Mouse (Mus musculus) cerebellum, adult 9-10 months (tissue): ENCODE results near the gene Pdlim5.
A peak's percentile ranks its signal among the peaks of the same experiment; 100 is the strongest.
"Not testable (repeated sequence)": the region's sequence is repeated elsewhere in the genome, so short reads cannot be mapped to it uniquely, and the experiment has no call there.

Experiments used
- DNase-seq: peaks from one replicate; pipeline ENCODE4 v3.0.0; 2022

The Pdlim5 gene

DNA sequence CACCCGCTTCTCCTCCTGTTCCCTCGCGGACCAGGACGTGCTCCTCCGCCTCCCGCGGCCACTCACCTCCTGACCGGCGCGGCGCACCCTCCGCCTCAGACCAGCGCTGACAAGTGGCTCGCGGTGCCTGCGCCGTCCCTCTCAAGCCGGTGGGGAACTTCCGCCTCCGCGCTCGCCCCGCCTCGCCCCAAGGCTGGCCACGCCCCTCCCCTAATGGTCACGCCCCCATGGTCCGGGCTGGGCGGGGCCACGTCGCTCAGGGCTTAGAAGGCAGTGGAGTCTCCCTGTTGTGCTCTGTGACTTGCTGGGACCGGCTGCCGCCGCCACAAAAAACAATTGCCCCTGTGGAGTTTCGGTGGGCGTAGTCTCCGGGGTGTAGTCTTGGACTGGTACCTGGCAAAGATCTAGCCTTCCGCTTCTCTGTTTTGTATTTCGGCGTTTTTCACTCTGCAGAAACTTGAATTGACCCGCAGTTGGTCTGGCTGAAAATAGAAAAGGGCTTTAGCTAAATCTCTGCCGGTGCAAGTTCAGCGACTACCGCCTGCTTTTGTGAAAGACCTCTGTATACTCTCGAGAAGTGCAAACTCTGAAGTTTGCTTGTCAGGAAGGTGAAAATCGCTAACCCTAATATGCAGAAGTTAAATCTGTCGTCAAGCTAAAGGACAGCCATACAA lies at the start of gene Pdlim5:
Gene Pdlim5, minus strand, starts transcription at position 177 of the 674 bp plus-strand sequence.
- DNase-seq: peak; percentile 45

DNA sequence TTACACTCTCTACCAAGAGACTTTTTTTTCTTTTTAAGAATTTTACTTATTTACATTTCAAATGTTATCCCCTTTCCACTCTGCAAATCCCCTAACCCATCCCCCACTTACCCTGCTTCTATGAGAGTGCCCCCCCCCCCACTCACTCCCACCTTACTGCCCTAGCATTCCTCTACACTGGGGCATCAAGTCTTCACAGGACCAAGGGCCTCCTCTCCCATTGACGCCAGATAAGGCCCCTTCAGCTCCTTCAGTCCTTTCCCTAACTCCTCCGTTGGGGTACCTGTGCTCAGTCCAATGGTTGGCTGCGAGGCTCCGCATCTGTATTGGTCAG lies 48.2 kb upstream of the Pdlim5 start:
- no peak for DNase-seq

DNA sequence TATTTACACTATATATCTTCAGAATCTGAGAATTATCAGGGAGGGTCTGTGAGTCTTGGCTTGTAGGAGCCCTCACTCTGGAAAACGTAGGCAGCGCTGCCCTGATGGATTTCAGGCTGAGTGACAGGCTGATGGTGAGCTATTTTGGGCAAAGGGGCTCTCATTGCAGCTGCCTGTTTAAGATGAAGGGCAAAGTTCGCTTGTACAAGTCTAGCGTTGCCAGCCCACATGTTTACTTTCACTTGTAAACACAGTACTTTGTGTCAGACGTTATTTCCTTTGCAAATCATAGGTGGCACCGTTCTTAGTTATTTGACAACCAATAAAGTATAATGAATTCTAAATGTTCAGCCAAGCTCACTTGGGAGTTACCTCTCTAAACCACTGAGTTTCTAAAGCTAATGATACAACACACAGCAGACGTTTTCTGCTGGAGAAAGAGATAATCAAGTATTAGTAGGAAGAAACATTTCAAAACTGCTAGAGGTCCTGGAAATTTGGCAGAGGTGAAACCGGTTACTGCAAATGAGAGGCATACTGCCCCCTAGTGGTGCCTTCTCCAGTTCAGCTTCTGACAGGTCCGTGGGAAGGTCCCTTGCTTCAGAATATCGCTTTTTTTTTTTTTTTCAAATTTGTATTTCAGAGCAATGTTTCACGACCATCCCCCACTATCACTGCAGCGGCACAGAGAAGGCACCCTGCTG lies 47.7 kb upstream of the Pdlim5 start:
- DNase-seq: peak; percentile 68

DNA sequence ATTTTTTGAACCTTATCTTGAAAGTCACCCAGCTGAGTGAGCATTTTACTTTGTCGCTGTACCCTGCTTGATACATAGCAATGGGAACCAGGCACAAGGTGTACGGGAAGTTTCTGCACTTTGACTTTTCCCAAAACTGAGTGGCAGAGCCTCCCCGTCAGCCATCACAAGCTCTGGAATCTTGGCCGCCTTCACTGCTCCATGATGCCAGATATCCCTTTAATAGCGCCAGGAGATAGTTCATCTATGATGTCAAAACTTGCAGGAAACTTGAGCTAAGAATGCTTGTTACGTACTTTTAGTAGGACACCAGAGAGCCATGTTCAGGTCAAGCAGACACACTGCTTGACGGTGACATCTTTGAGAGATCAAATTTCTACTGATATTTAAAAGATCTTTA lies 46.7 kb upstream of the Pdlim5 start:
- no peak for DNase-seq

DNA sequence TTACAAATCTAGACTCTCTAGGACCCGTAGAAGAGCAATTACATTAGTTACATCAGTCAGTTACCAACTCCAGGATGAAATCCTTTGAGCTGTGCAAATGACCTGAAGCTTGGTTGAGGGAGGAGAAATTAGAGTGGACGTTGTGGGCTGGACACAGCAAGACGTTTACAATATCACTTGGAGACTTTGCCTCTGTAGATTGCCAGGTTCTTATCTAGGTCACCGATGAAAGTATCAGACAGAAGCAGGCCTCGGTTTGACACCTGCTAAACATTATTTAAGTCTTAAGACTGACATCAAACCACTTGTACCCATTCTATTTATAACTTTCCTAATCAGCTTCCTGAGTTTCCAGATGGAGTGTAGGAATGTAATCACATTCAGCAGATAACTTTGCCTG lies 45.6 kb upstream of the Pdlim5 start:
- no peak for DNase-seq

DNA sequence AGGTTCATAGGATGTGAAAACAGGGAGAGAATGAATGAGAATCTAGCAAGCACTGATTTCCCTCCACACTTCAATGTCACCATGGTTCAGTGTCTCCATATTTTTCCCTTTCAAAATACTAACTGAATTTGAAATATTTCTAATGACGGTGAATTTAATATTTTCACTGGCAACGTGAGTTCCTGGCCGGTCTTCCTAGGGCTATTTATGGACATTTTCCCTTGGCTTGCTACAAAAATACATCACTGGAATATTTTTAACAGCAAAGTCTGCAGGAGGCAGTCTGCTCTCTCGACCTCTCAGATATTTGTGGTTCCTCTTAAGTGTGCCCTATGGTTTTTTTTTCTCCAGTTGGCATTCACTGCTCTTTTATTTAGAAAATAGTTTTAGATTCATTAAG lies 44.7 kb upstream of the Pdlim5 start:
- DNase-seq: no peak

DNA sequence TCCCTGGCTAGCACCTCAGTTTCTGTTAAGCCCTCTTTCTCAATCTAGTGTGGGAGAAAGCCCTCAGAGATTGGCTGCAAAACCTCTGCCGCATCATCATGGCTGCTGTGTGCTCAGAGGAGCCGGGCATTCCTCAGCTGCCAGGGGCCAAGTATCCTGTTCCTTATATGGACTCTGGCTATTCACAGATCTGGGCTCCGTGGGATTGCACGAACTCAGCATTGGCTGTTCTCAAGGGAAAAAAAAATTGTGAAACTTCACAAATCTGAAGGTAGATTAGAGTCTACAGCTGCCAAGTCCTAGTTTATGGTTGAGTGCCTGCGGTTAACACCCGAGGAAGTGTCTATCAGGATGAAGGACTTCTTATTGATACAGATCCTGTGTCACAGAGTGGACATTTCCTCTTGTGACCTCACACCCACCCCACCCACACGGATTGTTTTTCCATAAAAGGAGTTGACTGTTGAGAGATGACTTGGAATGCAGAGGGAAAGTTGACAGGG lies 44.1 kb upstream of the Pdlim5 start:
- no peak for DNase-seq

DNA sequence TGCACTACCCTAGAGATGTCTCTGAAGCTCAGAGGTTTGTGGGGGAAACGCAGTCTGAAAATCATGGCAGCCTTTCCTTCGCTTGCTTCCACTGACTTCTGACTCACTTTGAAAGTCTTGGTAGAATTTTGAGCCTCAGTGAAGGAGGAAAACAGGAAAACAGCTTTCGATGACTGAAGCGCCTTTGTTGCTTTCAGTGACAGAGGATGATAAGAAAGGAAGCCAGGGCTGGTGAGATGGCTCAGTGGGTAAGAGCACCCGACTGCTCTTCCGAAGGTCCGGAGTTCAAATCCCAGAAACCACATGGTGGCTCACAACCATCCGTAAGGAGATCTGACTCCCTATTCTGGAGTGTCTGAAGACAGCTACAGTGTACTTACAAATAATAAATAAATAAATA lies 43.1 kb upstream of the Pdlim5 start:
- not testable (repeated sequence) for DNase-seq

DNA sequence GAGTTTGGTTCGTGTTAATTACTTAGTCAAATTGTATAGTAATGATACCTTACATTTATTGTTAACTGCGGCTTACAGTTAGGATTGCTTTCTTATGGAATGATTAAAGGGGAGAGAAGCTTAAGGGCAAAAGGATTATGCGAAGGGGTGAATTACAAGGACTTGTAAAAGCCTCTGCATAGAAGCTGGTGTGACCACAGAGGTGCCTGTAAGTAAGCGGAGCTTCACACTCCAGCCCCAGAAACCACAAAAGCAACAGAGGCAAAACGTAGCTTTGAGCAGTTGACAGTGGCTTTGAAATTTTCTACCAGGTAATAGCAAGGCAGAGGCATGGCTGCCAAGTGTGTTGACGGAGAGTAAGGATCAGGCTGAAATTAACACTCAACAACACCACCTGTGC lies 41.3 kb upstream of the Pdlim5 start:
- DNase-seq: no peak

DNA sequence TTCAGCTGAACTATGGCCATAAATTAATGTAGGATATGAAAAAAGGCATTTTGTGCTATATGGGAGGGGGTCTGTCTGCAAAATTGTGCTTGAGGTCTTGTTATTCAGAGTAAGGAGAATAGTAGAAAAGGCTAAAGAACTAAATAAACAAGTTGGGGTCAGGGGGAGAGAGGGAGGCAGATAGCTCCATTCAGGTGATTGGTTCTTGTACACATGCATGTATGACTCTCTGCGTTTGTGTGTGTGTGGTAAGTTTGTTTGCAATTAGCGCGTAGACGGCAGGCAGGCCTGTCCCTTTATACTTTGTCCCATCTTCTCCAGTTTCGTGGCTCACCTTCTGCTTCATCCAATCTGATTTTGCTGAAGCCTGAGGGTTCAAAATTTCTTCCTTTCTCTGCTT lies 40.7 kb upstream of the Pdlim5 start:
- no peak for DNase-seq

DNA sequence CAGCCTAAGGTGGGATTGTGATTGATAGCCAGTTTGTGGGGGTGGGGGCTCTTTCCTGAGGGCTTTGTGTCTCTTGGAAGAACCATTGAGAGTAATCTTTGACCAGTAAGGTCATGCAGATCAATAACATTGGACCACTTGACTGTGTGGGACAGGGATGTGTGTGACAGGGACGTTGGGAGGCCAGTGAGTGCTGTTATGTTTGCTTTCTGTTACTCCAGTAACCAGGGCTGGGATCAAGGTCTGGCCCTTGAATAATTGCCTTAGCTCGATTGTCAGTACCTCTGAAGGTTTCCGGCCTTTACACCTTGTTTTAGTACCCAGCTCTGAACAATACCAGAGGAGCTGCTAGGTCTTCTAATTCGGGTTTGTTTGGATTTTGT lies 39.3 kb upstream of the Pdlim5 start:
- DNase-seq: no peak

DNA sequence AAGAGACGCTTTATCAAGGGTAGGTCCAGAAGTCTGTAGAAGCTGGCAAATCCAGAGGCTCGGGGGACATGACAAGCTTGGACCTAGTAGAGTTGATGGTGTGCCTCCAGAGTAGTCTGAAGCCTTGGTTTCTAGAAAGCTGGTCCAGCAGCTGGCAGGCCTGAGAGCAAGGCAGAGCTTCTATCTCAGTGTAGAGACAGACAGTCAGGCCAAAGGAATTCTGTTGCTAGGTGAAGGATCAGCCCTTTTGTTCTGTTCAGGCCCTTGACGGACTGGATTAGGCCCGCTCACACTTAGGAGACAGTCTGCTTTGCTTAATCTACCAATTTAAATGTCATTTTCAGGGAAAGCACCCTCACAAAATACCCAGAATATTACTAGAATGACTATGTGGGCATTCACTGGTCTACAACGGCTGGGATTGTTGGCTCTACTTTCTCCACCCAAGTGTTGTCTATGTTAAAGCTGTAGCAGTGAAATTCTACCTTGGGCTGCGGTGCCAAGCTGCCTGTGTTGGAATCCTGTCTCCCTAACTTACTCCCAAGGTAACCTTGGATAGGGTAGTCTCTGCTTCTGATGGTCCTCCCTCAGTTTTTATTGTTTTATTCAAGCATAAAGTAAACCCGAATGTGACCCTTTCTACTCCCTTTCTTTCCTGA lies 38.8 kb upstream of the Pdlim5 start:
- DNase-seq: no peak

DNA sequence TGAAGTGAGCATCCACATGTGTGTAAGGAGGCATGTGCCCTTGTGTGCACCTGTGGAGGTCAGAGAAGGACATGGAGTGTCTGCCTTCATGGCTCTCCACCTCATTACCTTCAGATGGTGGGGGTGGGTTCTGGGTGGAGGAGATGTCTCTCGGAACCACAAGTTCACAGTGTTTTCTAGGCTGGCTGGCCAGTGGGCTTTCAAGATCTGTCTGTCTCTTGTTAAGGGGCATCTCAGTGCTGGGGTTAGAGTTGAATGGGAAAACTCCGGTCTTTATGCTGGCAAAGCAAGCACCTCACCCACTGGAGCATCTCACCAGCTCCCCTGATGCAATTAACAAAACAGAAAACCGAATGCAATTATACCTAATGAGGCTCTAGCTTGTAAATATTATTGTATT lies 36.0 kb upstream of the Pdlim5 start:
- no peak for DNase-seq

DNA sequence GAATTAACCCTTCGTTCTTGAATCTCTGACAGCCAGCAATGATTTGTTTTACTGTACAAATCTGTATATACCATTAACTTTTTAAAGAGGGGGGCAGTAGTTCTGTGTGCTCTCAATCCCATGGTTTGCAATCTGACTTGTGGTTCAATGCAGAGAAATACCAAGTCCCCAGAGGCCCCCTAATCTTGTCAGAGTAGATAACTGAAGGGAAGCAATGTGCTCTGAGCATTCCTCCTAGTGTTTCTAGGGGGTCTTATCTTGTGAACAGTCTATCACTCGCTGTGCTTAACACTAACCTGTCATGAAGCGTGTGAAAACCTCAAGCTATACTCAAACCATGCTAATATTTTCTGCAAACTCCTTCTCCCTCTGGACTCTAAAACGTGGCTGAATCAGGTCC lies 34.6 kb upstream of the Pdlim5 start:
- DNase-seq: no peak

DNA sequence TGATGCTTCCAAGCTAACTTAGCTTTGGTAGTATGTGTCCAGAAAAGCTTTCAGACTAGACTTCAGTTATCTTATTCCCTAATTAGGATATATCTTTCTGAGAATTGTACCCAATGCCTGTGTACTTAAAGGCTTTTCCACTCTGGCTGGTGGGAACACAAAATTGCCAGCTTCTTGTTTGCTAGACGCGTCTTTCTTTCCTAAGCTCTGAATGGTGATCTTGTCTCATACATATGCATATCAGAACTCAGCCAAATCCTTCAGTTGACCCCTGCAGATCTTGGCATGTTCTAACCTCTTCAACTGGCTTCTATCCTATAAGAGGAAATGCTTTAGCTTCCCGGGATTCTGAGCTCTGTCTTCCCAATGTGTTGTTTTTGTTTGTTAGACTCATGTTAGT lies 31.3 kb upstream of the Pdlim5 start:
- DNase-seq: no peak

DNA sequence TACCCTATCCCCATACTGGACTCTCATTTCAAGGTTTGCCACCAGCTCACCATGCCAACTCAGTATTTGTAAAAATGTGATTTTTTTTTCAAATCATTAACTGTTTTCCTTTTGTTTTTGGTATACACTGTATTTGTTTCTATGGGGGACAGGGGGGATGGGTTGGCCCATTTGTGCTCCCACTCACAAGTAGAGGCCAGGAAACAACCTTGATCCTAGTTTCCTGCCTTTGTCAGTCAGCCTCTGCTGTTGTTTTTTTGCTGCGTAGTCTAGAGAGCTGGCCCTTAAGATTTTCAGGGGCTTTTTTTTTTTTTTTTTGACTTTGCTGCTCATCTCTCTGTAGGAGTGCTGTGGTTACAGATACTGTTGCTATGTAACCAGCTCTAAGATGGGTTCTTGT lies 28.6 kb upstream of the Pdlim5 start:
- no peak for DNase-seq

DNA sequence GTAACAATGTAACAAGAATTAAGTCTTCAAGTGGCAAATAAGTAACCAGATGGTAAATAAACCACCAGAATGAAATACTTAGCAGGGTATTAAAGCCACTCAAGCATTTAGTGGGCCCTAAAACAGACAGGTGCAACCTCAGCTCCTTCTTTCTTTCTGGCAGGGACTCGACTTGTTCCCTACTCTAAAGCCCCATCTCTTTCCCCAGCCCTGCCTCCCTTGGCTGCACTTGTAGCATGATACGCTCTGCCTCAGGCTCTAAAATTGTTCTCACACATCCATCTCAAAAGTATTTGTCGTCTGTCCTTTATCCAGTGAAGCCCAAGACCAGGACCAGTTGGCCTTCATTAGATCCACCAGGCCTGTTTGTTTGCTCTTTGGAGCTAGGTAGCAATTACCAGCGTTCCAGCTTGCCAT lies 28.0 kb upstream of the Pdlim5 start:
- no peak for DNase-seq

DNA sequence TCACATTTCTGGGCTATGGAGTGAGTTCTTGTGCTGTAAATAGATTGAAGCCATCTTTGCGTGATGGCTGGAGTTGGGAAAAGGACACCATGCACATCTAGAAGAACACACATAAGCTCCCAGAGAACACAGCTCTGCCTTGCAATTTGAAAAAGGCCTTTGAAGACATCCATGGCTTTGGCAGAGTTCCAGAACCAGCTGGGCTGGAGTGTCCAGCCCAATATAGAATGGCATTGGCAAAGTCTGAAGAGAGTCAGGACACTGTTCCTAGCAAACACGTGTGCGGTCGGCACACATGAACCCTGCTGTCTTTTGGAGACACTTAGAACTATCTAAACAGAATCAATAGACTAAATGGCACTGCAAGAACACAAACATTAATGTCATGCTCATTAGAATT lies 26.7 kb upstream of the Pdlim5 start:
- DNase-seq: no peak

DNA sequence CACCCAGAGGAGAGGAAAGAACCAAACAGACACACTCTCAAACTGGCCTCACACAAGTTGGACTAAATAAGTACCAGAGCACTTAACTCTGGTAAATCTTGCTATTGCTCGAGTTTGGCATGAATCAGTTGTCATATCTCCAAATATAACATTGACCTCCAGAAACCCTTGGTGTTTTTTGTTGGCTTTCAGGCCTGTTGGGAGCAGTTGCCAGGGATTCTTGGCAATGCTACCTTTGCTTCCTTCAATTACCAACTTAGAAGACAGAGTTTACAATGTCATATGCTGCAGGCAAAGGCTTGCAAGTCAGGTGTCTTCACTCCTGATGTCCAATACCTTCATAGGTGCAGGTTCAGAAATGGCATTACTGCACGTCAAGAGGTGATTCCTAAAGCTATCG lies 26.0 kb upstream of the Pdlim5 start:
- no peak for DNase-seq

DNA sequence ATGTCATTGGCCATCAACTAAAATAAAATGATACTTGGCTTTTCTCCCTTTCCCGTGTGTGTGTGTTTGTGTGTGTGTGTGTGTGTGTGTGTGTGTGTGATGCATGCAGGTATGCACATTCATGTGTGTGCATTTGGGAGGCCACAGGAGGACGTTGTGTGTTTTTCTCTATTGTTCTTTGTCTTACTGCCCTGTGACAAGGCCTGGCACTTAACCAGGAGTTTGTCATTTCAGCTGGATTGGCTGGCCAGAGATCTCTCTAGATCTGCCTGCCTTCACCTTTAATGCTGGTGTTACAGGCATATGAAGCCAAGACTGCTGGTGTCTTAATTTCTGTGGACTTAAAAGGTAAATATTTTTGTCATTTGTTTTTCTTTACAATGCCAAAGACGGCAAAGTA lies 22.5 kb upstream of the Pdlim5 start:
- no peak for DNase-seq

DNA sequence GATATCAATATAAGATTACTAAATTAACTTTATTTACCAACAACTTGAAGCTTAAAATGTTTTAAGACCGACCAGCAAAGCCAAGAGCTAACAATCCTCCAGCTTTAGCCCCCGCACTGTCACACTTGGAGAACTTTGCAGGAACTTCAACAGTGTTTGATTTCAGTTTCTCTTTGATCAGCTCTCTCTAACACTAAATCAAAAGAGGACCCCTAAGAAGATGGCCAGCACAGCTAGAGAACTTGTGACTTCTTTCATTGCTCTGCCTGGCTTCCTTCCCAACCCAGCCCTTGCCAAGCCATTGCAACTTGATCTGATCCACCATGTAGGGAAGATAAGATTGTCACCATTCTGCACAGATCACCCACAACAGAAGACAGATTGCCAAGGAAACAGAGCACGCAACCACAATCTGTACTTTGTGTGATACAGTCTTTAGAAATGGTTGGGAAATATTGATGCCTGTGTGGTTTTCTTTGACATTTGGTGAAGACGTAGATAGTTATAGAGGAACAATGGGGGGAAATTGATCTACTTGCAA lies 17.9 kb upstream of the Pdlim5 start:
- no peak for DNase-seq

DNA sequence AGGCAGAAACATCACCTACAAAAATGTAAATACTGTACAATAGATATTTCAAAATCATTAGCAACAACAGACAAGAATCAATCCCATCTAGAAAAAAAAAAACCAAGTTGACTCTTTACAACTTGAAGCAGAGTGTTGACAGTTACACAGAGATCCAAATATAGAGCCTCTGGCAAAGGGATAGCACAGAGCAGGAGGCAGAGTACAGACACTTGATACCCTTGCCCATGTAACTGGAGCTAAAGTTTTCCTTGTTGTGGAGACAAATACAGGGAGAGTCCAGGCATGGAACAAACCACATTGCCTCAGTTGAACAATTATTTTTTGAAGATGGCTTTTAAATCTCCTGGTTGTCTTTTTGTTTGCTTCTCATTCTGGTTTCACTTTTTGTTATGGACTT lies 15.4 kb upstream of the Pdlim5 start:
- DNase-seq: no peak

DNA sequence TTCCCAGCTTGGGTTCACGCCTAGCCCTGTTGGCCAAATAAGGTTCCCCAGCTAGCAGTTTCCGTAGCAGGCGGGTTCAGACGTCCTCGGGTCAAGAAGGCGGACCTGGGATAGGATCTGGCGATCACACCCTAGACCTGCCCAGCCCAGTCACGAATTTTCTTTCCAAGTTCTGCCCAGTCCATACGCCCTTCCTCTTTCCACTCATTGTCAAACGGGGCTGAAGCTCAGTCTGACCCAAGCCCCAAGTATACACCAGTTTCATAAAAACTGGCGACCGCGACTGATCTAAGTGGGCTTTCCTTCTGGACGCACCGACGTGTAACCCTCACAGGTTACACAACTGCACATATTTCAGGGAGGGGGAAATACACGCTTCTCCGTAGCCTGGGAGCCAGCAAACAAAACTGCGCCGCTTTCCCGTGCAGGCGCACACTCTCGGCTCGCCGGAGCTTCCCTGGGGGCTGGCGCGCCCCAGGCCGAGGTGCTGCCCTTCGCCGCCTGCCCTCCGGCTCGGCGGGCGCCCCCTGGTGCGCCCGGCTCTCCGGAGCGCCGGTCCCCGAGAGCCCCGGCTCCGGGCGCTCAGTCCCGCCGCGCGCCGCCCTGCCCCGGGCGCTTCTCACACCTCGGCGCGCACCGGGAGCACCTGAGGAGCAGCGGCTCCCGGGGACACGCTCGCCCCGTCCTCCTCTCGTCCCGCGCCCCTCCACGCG lies 544 bp downstream of the Pdlim5 start:
- no peak for DNase-seq
